Mouse (Mus musculus) MEL (cell line): ENCODE measurements at regions not wholly inside any gene's neighbourhood (a gene's known extent, or its start where the extent isn't known, plus 50 kb on each side); places are given as distances from the start of the nearest gene placed in this dataset.

Source experiments
- CTCF ChIP-seq, 3 experiments: IDR thresholded peaks in 2 of 3; conservative IDR thresholded peaks in 1 of 3; 2 replicates each; pipeline ENCODE4 v1.5.1; 2011 to 2012; ENCODE audit warnings: low read length in 3 of 3, low read depth in 2 of 3, mild to moderate bottlenecking in 2 of 3, improper control_type of control experiment in 1 of 3, inconsistent platforms in 1 of 3, mixed read lengths in 1 of 3, moderate library complexity in 1 of 3; ENCODE audit not compliant: control insufficient read depth in 1 of 3, insufficient read depth in 1 of 3, poor library complexity in 1 of 3, severe bottlenecking in 1 of 3
- EP300 ChIP-seq, 2 experiments: IDR thresholded peaks; 2 replicates each; pipeline ENCODE4 v1.6.1; 2011; ENCODE audit warnings: improper control_type of control experiment in 2 of 2, low read length in 2 of 2, low read depth in 1 of 2, mild to moderate bottlenecking in 1 of 2
- GATA1 ChIP-seq: IDR thresholded peaks from 2 replicates; pipeline ENCODE4 v1.6.1; 2011; ENCODE audit warnings: low read depth, low read length, improper control_type of control experiment
- MAX ChIP-seq: IDR thresholded peaks from 2 replicates; pipeline ENCODE4 v1.6.1; 2011; ENCODE audit warnings: low read length, improper control_type of control experiment
- MEF2A ChIP-seq: IDR thresholded peaks from 2 replicates; pipeline ENCODE4 v1.6.1; 2014; ENCODE audit warnings: low read depth, mild to moderate bottlenecking, inconsistent platforms, low read length, improper control_type of control experiment; ENCODE audit not compliant: poor library complexity, insufficient replicate concordance, severe bottlenecking; ENCODE audit errors: extremely low read depth
- MXI1 ChIP-seq: IDR thresholded peaks from 2 replicates; pipeline ENCODE4 v1.6.1; 2011; ENCODE audit warnings: mild to moderate bottlenecking, low read depth, low read length, improper control_type of control experiment
- MYC ChIP-seq: IDR thresholded peaks from 2 replicates; pipeline ENCODE4 v1.6.1; 2011; ENCODE audit warnings: low read depth, mild to moderate bottlenecking, low read length, improper control_type of control experiment, moderate library complexity
- NRF1 ChIP-seq: IDR thresholded peaks from 2 replicates; pipeline ENCODE4 v1.6.1; 2014; ENCODE audit warnings: low read depth, mild to moderate bottlenecking, inconsistent platforms, low read length, improper control_type of control experiment, moderate library complexity; ENCODE audit not compliant: poor library complexity, insufficient read depth, severe bottlenecking
- POLR2A ChIP-seq, 2 experiments: IDR thresholded peaks; 2 replicates each; pipeline ENCODE4 v1.6.1; 2011 to 2012; ENCODE audit warnings: low read length in 2 of 2, mild to moderate bottlenecking in 2 of 2, control low read depth in 1 of 2, improper control_type of control experiment in 1 of 2, low read depth in 1 of 2, moderate library complexity in 1 of 2; ENCODE audit not compliant: control insufficient read depth in 1 of 2, insufficient read depth in 1 of 2, poor library complexity in 1 of 2
- SMC3 ChIP-seq: IDR thresholded peaks from 2 replicates; pipeline ENCODE4 v1.6.1; 2011; ENCODE audit warnings: low read depth, low read length, improper control_type of control experiment
- TAL1 ChIP-seq: IDR thresholded peaks from 2 replicates; pipeline ENCODE4 v1.6.1; 2012; ENCODE audit warnings: mild to moderate bottlenecking, inconsistent platforms, low read length, moderate library complexity, mixed read lengths
- TCF12 ChIP-seq: IDR thresholded peaks from 2 replicates; pipeline ENCODE4 v1.6.1; 2014; ENCODE audit warnings: low read depth, mild to moderate bottlenecking, inconsistent platforms, low read length, improper control_type of control experiment, moderate library complexity

- TF ChIP-seq EP300 (IDR thresholded peaks at IDR 0.05; ENCODE audit: low read depth in 1 of 2, low read length in 2 of 2) (no peak), TAL1 (no peak), POLR2A (IDR thresholded peaks at IDR 0.05; ENCODE audit: control insufficient read depth in 1 of 2, insufficient read depth in 1 of 2, low read depth in 1 of 2, low read length in 2 of 2, poor library complexity in 1 of 2) (no peak), CTCF (IDR thresholded peaks at IDR 0.05 in 2 of 3, conservative IDR thresholded peaks at IDR 0.05 in 1 of 3; ENCODE audit: control insufficient read depth in 1 of 3, insufficient read depth in 1 of 3, low read depth in 2 of 3, low read length in 3 of 3, poor library complexity in 1 of 3, severe bottlenecking in 1 of 3) (no peak), TCF12 (no peak), MXI1 (no peak), MYC (no peak), MEF2A (no peak), NRF1 (no peak), SMC3 (no peak), GATA1 (no peak), MAX (no peak)
Observed at GRCm38 (mm10) chr1:55966273-55966672, 560.6 kb downstream of the Plcl1 start.
